In genomic region chr17:15065391-15066024, GRCm38 (mm10) we compare ENCODE assay signal across 8 mouse cellular contexts. TPM values are rescaled to one million over a fixed set of nuclear protein-coding genes. Genes with fewer than 3 reads are reported as not detected.
DNase-seq lines count a peak whose midpoint lies in the region; ATAC-seq lines count a peak whose summit lies in the region.

No protein-coding gene starts in this region.

- no peak overlapping the region for H3K27ac ChIP-seq in intestine, embryonic 15.5 days
- H3K27ac ChIP-seq in limb, embryonic 13.5 days, result no peak overlapping the region

- intact Hi-C loops in gastrocnemius, postnatal 14 days (cut with DNase I; ENCODE audit: low total_unique reads), result loop anchor here (5.0 kb wide), 2 partner anchors 312 to 407 kb away; partner anchors contain the start of gene Dll1

- peaks cover 16% of the 10 kb centered on the region for H3K4me1 ChIP-seq in intestine, embryonic 15.5 days (replicated peaks)
- H3K4me1 ChIP-seq in limb, embryonic 13.5 days, result peaks cover 8% of the 10 kb centered on the region

- 38% methylated on average over 13 of the region's 13 CpGs for whole genome bisulfite sequencing in intestine, embryonic 15.5 days
- WGBS in limb, embryonic 13.5 days, result 42% methylated on average over 13 of the region's 13 CpGs

- no peaks in the 10 kb centered on the region for H3K9me3 ChIP-seq in intestine, embryonic 15.5 days
- no peaks in the 10 kb centered on the region for H3K9me3 ChIP-seq in limb, embryonic 13.5 days

- H3K27me3 ChIP-seq in intestine, embryonic 15.5 days (replicated peaks), result no peaks in the 10 kb centered on the region
- no peaks in the 10 kb centered on the region for H3K27me3 ChIP-seq in limb, embryonic 13.5 days

- peak overlapping the region; percentile 32 for H3K4me2 ChIP-seq in intestine, embryonic 15.5 days (replicated peaks)
- H3K4me2 ChIP-seq in limb, embryonic 13.5 days (replicated peaks), result peak overlapping the region; percentile 50

- peak; percentile 26 to 41 for DNase-seq in urinary bladder, adult 18-20 months (ENCODE audit: low spot score in 2 of 2)
- no peak for DNase-seq in urinary bladder, postnatal 10 days (ENCODE audit: low spot score)
- peak; percentile 43 for DNase-seq in gastrocnemius, postnatal 14 days
- peak; percentile 10 for DNase-seq in naive thymus-derived CD4-positive, alpha-beta T cell, adult 2 months (ENCODE audit: low read depth)
- peak; percentile 65 for DNase-seq in urinary bladder, postnatal 25 days (ENCODE audit: low spot score)

- no peaks in the 10 kb centered on the region for H3K36me3 ChIP-seq in intestine, embryonic 15.5 days
- H3K36me3 ChIP-seq in limb, embryonic 13.5 days, result peaks cover 30% of the 10 kb centered on the region

- H3K9ac ChIP-seq in intestine, embryonic 15.5 days, result no peak overlapping the region
- H3K9ac ChIP-seq in limb, embryonic 13.5 days, result no peak overlapping the region

- ATAC-seq in common myeloid progenitor, adult 5-6 weeks (replicated peaks; ENCODE audit: low read depth, poor library complexity, severe bottlenecking), result peak; percentile 87
- ATAC-seq in intestine, embryonic 15.5 days, result peak; percentile 64
- ATAC-seq in limb, embryonic 13.5 days (ENCODE audit: low FRiP score, low read depth), result peak; percentile 52; the same call in 1 of the 2 replicates

- no peak overlapping the region for H3K4me3 ChIP-seq in intestine, embryonic 15.5 days (replicated peaks)
- no peak overlapping the region for H3K4me3 ChIP-seq in limb, embryonic 13.5 days

RNA-seq across cellular contexts. Expression of gene Gm3448, which starts 24.2 kb away (rescaled TPM):
- 6.8 and 11.6 TPM in 2 replicates for total RNA-seq in common myeloid progenitor, adult 5-6 weeks (2017)
- under 1 TPM; 0.93 to 0.96 TPM for total RNA-seq in gastrocnemius, postnatal 14 days (2021)
- polyA plus RNA-seq in intestine, embryonic 15.5 days (2015; fragmentation: Nextera tagmentation; extraction: Ambion mirVana), result 4.3 TPM in 2 replicates
- polyA plus RNA-seq in limb, embryonic 13.5 days (2015; fragmentation: Nextera tagmentation; extraction: Ambion mirVana), result 3.3 and 3.8 TPM in 2 replicates

RNA-seq across cellular contexts. Expression of gene Tcte3, which starts 24.2 kb away (rescaled TPM):
- 1.4 and 7.8 TPM in 2 replicates for total RNA-seq in common myeloid progenitor, adult 5-6 weeks (2017)
- total RNA-seq in gastrocnemius, postnatal 14 days (2021), result under 1 TPM in 1 of 2 experiments, not detected in 1; 0.51 TPM
- polyA plus RNA-seq in intestine, embryonic 15.5 days (2015; fragmentation: Nextera tagmentation; extraction: Ambion mirVana), result 0.93 TPM in 1 of 2 replicates, not detected in the other
- polyA plus RNA-seq in limb, embryonic 13.5 days (2015; fragmentation: Nextera tagmentation; extraction: Ambion mirVana), result 0.32 and 0.39 TPM in 2 replicates

RNA-seq across cellular contexts. Expression of gene Ermard, which starts 24.5 kb away (rescaled TPM):
- 24.0 and 48.0 TPM in 2 replicates for total RNA-seq in common myeloid progenitor, adult 5-6 weeks (2017)
- 10 to 100 TPM; 19.0 to 25.1 TPM for total RNA-seq in gastrocnemius, postnatal 14 days (2021)
- polyA plus RNA-seq in intestine, embryonic 15.5 days (2015; fragmentation: Nextera tagmentation; extraction: Ambion mirVana), result 54.6 and 65.7 TPM in 2 replicates
- polyA plus RNA-seq in limb, embryonic 13.5 days (2015; fragmentation: Nextera tagmentation; extraction: Ambion mirVana), result 91.4 and 95.4 TPM in 2 replicates

RNA-seq across cellular contexts. Expression of gene Gm3435, which starts 55.5 kb away (rescaled TPM):
- total RNA-seq in common myeloid progenitor, adult 5-6 weeks (2017), result 0.39 and 2.5 TPM in 2 replicates
- 1 to 10 TPM in 1 of 2 experiments, under 1 TPM in 1; 0.58 to 2.0 TPM for total RNA-seq in gastrocnemius, postnatal 14 days (2021)
- polyA plus RNA-seq in intestine, embryonic 15.5 days (2015; fragmentation: Nextera tagmentation; extraction: Ambion mirVana), result 7.4 and 7.6 TPM in 2 replicates
- polyA plus RNA-seq in limb, embryonic 13.5 days (2015; fragmentation: Nextera tagmentation; extraction: Ambion mirVana), result 7.8 and 8.7 TPM in 2 replicates
